Mouse (Mus musculus): ENCODE measurements around the gene Zfp385b.

Gene Zfp385b

DNA sequence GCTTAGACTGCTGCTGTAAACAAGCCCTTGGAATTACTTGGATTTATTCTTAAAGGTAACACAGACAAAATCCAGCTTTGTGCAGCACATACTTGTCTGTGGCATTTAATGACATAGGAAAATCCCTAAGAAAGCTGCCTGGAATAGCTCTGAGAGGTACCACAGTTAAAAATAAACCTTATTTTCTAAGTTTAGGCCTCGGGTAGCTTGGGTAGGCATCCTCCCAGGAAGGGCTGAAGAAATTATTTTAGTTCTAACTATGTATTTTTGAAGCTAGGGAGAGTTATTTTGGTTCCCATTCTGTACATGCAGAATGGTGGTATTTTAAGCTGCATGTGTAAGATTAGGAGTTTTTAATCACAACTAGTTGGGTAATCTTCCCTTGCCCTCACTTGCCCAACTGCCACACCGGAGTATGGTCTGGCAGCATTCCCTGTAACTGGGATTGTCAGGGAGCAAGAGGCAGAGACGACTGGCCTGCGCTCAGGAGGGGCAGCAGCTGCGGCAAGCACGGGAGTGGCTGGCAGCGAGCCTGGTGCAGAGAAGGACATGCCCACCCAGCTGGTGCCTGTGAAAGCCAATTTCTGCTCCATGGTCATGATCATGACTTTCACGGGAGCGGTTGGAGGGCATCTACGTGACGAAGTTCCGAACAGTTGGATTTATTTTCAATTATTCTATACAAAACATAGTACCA lies 230.1 kb downstream of the Zfp385b start:
- DNase-seq (ENCODE audit: low spot score): no peak

GRCm38 (mm10) chr2:77587387-77587786 lies 232.1 kb downstream of the Zfp385b start:
- no peak for DNase-seq (ENCODE audit: low spot score)

DNA sequence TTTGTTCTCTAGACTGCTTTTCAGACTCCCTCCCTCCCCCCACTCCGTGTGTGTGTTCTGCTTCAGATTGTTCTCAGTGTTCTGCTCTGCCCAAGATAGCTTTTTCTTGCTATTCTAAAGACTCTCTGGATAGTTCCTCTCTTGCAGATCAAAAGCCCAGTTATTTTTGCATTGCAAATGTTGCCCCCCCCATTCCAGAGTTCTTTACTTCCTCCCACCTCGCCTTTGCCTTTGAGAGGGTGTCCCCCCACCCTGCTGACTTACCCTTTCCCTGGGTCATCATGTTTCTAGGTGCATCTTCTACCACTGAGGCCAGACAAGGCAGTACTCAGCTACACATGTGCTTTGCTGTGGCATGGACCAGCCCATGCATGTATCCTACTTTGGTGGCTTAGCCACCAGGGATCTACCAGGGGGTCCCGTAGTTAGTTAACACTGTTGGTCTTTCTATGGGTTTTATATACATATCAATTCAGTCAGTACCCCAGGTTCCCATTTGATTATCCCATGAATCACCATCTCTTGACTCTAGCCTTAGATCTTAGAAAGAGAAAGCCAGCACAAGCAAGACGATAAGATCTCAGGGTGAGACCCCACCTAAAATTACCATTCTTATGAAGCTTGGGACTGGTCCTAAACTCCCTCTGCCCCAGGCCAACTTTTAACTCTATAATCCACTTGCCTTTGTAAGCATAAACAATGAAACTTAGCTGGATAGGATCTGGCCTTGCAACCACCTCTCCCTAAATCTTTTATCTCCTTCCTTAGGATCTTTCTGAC lies 232.7 kb downstream of the Zfp385b start:
- no peak for DNase-seq (ENCODE audit: low spot score)

- DNase-seq (ENCODE audit: low spot score): no peak
Observed at GRCm38 (mm10) chr2:77583586-77583985, 235.9 kb downstream of the Zfp385b start.

- no peak for DNase-seq (ENCODE audit: low spot score)
Observed at GRCm38 (mm10) chr2:77576571-77576970, 242.9 kb downstream of the Zfp385b start.

GRCm38 (mm10) chr2:77567528-77568435 lies 251.7 kb downstream of the Zfp385b start:
- DNase-seq (ENCODE audit: low spot score): no peak

DNA sequence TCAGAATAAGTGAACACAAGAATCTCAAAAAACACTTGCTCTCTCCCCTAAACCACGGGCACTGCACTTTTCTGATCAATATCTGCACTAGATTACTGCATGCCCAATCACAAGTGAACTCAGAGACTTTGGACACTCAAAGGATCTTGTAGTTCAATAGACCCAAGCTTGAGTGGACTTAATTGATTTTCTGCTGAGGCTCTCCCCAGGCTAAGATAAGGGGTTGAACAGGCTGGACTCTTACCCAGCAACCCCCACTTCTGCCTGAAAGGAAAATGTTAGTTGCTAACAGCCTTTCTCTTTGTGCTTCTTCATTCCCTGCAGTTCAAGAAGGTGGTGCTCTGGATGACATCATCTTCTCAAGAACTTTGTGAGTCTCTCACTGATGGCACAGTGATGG lies 255.7 kb downstream of the Zfp385b start:
- DNase-seq (ENCODE audit: low spot score): no peak

DNA sequence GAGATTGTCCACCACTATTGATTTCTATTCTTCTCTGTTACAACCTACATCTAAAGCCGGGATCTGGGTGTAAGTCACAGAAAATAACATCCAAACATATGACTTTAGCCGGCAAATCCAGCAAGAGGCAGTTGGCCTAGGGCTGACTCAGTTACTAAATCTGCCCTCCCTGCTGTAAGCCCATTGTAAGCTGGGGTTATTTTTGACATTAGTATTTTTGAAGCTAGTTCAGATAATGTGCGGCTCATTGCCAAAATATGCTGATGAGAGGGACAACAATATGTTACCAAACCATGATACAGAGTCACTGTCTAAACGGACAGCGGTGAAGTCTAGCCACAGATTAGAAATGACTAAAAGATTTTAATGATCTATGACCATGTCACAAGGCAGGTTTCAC lies 257.5 kb downstream of the Zfp385b start:
- no peak for DNase-seq (ENCODE audit: low spot score)

- DNase-seq (ENCODE audit: low spot score): no peak
Observed at GRCm38 (mm10) chr2:77556938-77557337, 262.5 kb downstream of the Zfp385b start.

DNA sequence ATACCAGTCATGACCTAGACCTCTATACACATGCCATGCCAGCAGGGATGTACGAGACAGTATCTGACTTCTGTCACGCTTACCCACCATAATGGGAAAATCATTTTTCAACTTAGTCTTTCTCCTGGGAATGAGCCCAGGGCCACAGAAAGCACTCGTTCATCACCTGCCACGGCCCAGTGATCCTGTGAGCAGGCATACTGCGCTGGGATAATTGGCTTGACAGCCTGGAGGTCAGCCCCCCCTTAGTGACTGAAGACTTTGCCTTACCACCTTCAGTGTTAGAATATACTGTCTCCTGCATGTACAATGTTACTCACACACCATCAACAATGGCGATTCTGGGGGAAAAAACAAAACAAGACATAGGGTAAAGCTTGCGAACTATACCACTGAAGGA lies 263.5 kb downstream of the Zfp385b start:
- no peak for DNase-seq (ENCODE audit: low spot score)

GRCm38 (mm10) chr2:77552675-77553074 lies 266.8 kb downstream of the Zfp385b start:
- DNase-seq (ENCODE audit: low spot score): peak; percentile 6

- DNase-seq (ENCODE audit: low spot score): no peak
Observed at GRCm38 (mm10) chr2:77543388-77543787, 276.1 kb downstream of the Zfp385b start.

DNA sequence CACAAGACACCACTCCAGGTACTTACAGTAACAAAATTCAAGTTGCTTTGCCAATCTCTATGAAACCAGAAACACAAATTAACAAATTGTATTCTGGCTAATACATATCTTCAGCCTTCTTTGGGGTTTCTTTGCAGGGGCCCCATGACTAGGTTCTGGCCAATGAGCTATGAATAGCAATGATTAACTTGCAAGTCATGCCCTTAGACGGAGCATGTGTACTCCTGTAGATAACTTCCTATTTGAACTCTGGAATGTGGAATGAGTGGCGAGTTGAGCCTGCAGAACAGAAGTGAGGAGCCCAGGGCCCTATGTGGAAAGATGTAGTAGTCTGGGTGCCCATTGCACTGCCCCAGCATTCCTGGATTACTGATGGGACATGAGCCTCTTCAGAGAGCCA lies 276.8 kb downstream of the Zfp385b start:
- no peak for DNase-seq (ENCODE audit: low spot score)

DNA sequence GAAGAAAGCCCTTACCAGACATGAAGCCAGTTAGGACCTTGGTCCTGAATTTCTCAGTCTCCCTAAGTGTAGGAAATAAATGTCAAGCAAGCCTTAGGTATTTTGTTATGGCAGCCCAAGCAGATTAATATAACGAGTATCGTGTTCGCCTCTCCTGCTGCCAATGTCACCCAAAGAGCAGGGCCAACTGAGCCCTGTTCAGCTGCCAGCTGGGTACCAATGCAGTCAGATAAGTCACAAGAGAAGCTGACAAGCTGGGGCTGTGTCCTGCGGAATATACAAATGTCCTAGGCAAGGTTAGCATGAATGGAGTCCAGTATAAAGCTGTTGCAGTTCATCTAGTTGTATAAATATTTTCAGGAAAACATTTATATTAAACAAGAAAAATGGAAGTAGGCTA lies 277.8 kb downstream of the Zfp385b start:
- no peak for DNase-seq (ENCODE audit: low spot score)

- DNase-seq (ENCODE audit: low spot score): no peak
Observed at GRCm38 (mm10) chr2:77540860-77541259, 278.6 kb downstream of the Zfp385b start.

DNA sequence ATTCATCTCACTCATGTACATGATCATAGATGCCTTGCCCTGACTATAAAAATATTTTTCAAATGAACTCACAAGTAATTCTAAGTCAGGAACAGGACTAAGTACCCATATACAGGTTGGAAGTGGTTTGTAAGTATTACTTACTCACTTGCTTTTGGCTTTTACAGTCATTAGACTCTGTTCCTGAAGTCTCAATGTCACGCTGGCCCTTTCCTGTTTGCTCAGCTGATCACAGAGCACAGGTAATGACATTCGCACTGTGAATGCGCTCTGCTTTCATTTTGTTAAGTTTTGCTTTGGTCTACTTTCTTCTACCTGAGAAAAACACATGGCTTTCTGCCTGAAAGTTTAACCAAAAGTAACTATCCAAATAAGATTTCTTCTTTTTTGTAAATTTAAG lies 282.9 kb downstream of the Zfp385b start:
- DNase-seq (ENCODE audit: low spot score): no peak

- DNase-seq (ENCODE audit: low spot score): no peak
Observed at GRCm38 (mm10) chr2:77528079-77528752, 291.2 kb downstream of the Zfp385b start.

GRCm38 (mm10) chr2:77527616-77528015 lies 291.8 kb downstream of the Zfp385b start:
- DNase-seq (ENCODE audit: low spot score): no peak

DNA sequence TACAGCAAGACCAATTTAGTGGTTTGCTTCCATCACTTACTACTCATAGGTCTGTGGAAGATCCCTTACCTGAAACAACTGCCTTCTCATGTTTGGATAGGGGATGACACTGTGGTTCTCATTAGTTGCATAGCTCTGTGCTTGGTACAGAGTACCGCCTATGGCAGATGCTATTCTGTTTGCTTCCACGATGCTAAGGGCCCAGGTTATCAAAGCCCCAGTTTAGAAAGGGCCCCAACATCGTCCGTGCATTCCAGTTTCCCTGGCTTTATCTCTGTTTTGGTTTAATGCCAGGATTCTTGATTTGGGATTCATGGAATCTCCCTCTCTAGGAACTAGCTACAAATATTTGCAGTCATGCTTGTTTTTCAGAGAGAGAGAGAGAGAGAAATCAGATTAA lies 292.6 kb downstream of the Zfp385b start:
- no peak for DNase-seq (ENCODE audit: low spot score)

DNA sequence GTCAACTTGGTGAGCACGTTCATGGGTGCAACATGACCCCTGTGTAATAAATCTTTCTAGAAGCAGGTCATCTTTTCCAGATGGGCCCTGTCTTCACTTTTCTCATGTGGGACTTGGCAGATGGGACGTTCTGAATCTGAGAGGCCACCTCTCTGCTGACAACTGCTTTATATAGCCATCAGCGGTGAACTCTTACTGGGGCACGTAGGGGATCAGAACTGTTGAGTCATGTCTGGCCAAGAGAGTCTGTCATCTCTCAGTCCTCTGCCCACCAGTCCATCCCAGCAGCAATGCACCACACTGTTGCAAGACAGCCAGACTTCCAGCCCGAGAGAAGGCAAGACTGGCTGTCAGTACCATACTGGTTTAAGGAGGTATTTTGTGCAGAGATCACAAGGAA lies 293.1 kb downstream of the Zfp385b start:
- DNase-seq (ENCODE audit: low spot score): no peak

DNA sequence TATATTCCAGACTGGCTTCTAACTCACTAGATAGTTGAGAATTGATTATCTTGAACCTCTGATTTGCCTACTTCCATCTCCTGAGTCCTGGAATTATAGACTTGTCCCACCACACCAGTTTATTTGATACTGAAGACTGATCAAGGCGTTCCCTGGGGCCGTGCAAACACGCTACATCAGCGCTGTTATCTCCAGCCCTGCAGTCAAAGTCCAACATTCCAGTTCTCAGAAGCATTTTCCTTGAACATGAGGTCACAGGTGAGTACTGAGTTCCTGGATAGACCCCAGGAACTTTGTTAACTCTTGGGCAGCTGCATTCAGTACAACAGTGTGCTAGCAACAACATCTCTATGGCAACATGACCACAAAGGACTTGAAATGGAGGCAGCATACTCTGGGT lies 297.2 kb downstream of the Zfp385b start:
- DNase-seq (ENCODE audit: low spot score): no peak

- DNase-seq (ENCODE audit: low spot score): no peak
Observed at GRCm38 (mm10) chr2:77519341-77519740, 300.1 kb downstream of the Zfp385b start.

All from urinary bladder, postnatal 14 days (tissue).